Comparison of ENCODE assay signal across 30 mouse cellular contexts in genomic region chr2:125665909-125666308, GRCm38 (mm10). TPM values are rescaled to one million over a fixed set of nuclear protein-coding genes. Genes with fewer than 3 reads are reported as not detected.
DNase-seq lines count a peak whose midpoint lies in the region; ATAC-seq and TF ChIP-seq lines count a peak whose summit lies in the region.
"Had no signal": no experiment of that assay in that cellular context is flagged by ENCODE, and none has a peak within 500 bp of the region (broad histone marks: within the 10 kb centered on the region; RNA-seq: fewer than 3 reads in every experiment).

No protein-coding gene starts in this region.

- H3K27me3 ChIP-seq in stomach, embryonic 14.5 days (ENCODE audit: control insufficient read depth, insufficient read depth, low read length): no peaks in the 10 kb centered on the region
- no peaks in the 10 kb centered on the region for H3K27me3 ChIP-seq in stomach, postnatal 0 days (ENCODE audit: control insufficient read depth, insufficient read depth, low read length)
- no peaks in the 10 kb centered on the region for H3K27me3 ChIP-seq in liver, embryonic 11.5 days (replicated peaks; ENCODE audit: control insufficient read depth, insufficient read depth, low read length)
- H3K27me3 ChIP-seq in liver, postnatal 0 days (ENCODE audit: insufficient read depth, low read length): no peaks in the 10 kb centered on the region
- H3K27me3 ChIP-seq in hindbrain, postnatal 0 days (ENCODE audit: insufficient read depth, low read length): no peaks in the 10 kb centered on the region
- H3K27me3 ChIP-seq: CH12.LX; forebrain, embryonic 15.5 days; heart, embryonic 15.5 days; hindbrain, embryonic 15.5 days; kidney, embryonic 15.5 days; limb, embryonic 13.5 days; lung, embryonic 15.5 days had no signal

- no peak overlapping the region for H3K4me2 ChIP-seq in stomach, embryonic 14.5 days (replicated peaks; ENCODE audit: low read depth, low read length)
- no peak overlapping the region for H3K4me2 ChIP-seq in stomach, postnatal 0 days (replicated peaks; ENCODE audit: low read depth)
- peak overlapping the region; percentile 29; the same call in 1 of the 2 replicates for H3K4me2 ChIP-seq in liver, embryonic 11.5 days
- H3K4me2 ChIP-seq in liver, postnatal 0 days (ENCODE audit: low read depth, low read length): peak overlapping the region; percentile 18; the same call in 1 of the 2 replicates
- H3K4me2 ChIP-seq in hindbrain, postnatal 0 days (ENCODE audit: low read depth, low read length): no peak overlapping the region
- H3K4me2 ChIP-seq: forebrain, embryonic 15.5 days; heart, embryonic 15.5 days; hindbrain, embryonic 15.5 days; kidney, embryonic 15.5 days; limb, embryonic 13.5 days; lung, embryonic 15.5 days; midbrain, embryonic 11.5 days had no signal

- no peaks in the 10 kb centered on the region for H3K9me3 ChIP-seq in stomach, embryonic 14.5 days (ENCODE audit: control insufficient read depth, low read depth, low read length)
- H3K9me3 ChIP-seq in stomach, postnatal 0 days (ENCODE audit: control insufficient read depth, low read length): no peaks in the 10 kb centered on the region
- no peaks in the 10 kb centered on the region for H3K9me3 ChIP-seq in liver, embryonic 11.5 days (ENCODE audit: control insufficient read depth, low read length)
- no peaks in the 10 kb centered on the region for H3K9me3 ChIP-seq in liver, postnatal 0 days (ENCODE audit: low read length)
- H3K9me3 ChIP-seq in hindbrain, postnatal 0 days (ENCODE audit: low read length): no peaks in the 10 kb centered on the region
- H3K9me3 ChIP-seq: forebrain, embryonic 15.5 days; G1E; heart, embryonic 15.5 days; hindbrain, embryonic 15.5 days; kidney, embryonic 15.5 days; limb, embryonic 13.5 days; lung, embryonic 15.5 days had no signal

- no peak for DNase-seq in stomach, postnatal 0 days (ENCODE audit: low spot score)
- DNase-seq in liver, embryonic 11.5 days (ENCODE audit: low spot score): no peak
- no peak for DNase-seq in liver, postnatal 0 days
- DNase-seq in hindbrain, postnatal 0 days (ENCODE audit: low spot score): no peak
- no peak for DNase-seq in frontal cortex, postnatal 14 days (ENCODE audit: low spot score in 2 of 2)
- DNase-seq: adrenal gland, adult 8-10 months; B cell, adult 2 months; cerebellum, adult 8-10 months; cerebellum, postnatal 36 days; embryo, embryonic 11 days; gastrocnemius, postnatal 14 days; heart, adult 2 months; kidney, adult 11 months; kidney, postnatal 36 days; layer of hippocampus, adult 9-11 months; lung, postnatal 4 days; spleen, adult 18-20 months; thymus, adult 18-20 months; thymus, postnatal 36 days had no signal

- no peak overlapping the region for H3K4me3 ChIP-seq in stomach, embryonic 14.5 days (ENCODE audit: low read depth, low read length)
- H3K4me3 ChIP-seq in stomach, postnatal 0 days (ENCODE audit: low read depth, low read length): no peak overlapping the region
- no peak overlapping the region for H3K4me3 ChIP-seq in liver, embryonic 11.5 days (ENCODE audit: low read depth, low read length)
- H3K4me3 ChIP-seq in liver, postnatal 0 days (ENCODE audit: low read depth, low read length): no peak overlapping the region
- no peak overlapping the region for H3K4me3 ChIP-seq in hindbrain, postnatal 0 days (ENCODE audit: low read length)
- H3K4me3 ChIP-seq: forebrain, embryonic 15.5 days; heart, adult 2 months; heart, embryonic 15.5 days; hindbrain, embryonic 15.5 days; kidney, embryonic 15.5 days; limb, embryonic 13.5 days; lung, embryonic 15.5 days had no signal

- H3K9ac ChIP-seq in stomach, embryonic 14.5 days (replicated peaks; ENCODE audit: low read depth, low read length): no peak overlapping the region
- no peak overlapping the region for H3K9ac ChIP-seq in stomach, postnatal 0 days (ENCODE audit: low read length)
- H3K9ac ChIP-seq in liver, embryonic 11.5 days (ENCODE audit: low read depth, low read length): no peak overlapping the region
- no peak overlapping the region for H3K9ac ChIP-seq in liver, postnatal 0 days (replicated peaks)
- no peak overlapping the region for H3K9ac ChIP-seq in hindbrain, postnatal 0 days (replicated peaks; ENCODE audit: low read length)
- H3K9ac ChIP-seq: forebrain, embryonic 15.5 days; heart, embryonic 15.5 days; hindbrain, embryonic 15.5 days; kidney, embryonic 15.5 days; limb, embryonic 13.5 days; lung, embryonic 15.5 days had no signal

- no peak for TF ChIP-seq CTCF in stomach, postnatal 0 days (IDR thresholded peaks at IDR 0.05; ENCODE audit: low read depth)
- TF ChIP-seq CTCF in liver, postnatal 0 days (IDR thresholded peaks at IDR 0.05; ENCODE audit: low read depth): no peak
- no peak for TF ChIP-seq CTCF in hindbrain, postnatal 0 days (IDR thresholded peaks at IDR 0.05; ENCODE audit: low read depth)

- H3K27ac ChIP-seq in stomach, embryonic 14.5 days (ENCODE audit: low read length): no peak overlapping the region
- no peak overlapping the region for H3K27ac ChIP-seq in stomach, postnatal 0 days (replicated peaks)
- H3K27ac ChIP-seq in liver, embryonic 11.5 days (ENCODE audit: low read depth, low read length): peak overlapping the region; percentile 52
- peak overlapping the region; percentile 58 for H3K27ac ChIP-seq in liver, postnatal 0 days (ENCODE audit: low read depth)
- no peak overlapping the region for H3K27ac ChIP-seq in hindbrain, postnatal 0 days
- H3K27ac ChIP-seq: forebrain, embryonic 15.5 days; heart, adult 2 months; heart, embryonic 15.5 days; hindbrain, embryonic 15.5 days; kidney, embryonic 15.5 days; limb, embryonic 13.5 days; lung, embryonic 15.5 days had no signal

- 88% methylated on average over 4 of the region's 4 CpGs for WGBS in stomach, embryonic 14.5 days
- 81% methylated on average over 4 of the region's 4 CpGs for WGBS in stomach, postnatal 0 days
- WGBS in liver, embryonic 11.5 days: 65% methylated on average over 4 of the region's 4 CpGs
- WGBS in liver, postnatal 0 days (ENCODE audit: insufficient replicate concordance): 51% methylated on average over 4 of the region's 4 CpGs
- 88% methylated on average over 4 of the region's 4 CpGs for WGBS in hindbrain, postnatal 0 days

- TF ChIP-seq EP300 in stomach, postnatal 0 days (optimal IDR thresholded peaks at IDR 0.05): no peak
- TF ChIP-seq EP300 in liver, postnatal 0 days (IDR thresholded peaks at IDR 0.05; ENCODE audit: low read depth): peak; percentile 90

- H3K36me3 ChIP-seq in stomach, embryonic 14.5 days (ENCODE audit: control insufficient read depth, insufficient read depth, low read length): no peaks in the 10 kb centered on the region
- H3K36me3 ChIP-seq in stomach, postnatal 0 days (ENCODE audit: control insufficient read depth, insufficient read depth, low read length): no peaks in the 10 kb centered on the region
- no peaks in the 10 kb centered on the region for H3K36me3 ChIP-seq in liver, embryonic 11.5 days (ENCODE audit: control insufficient read depth, insufficient read depth, low read length)
- H3K36me3 ChIP-seq in liver, postnatal 0 days (replicated peaks; ENCODE audit: insufficient read depth, low read length): no peaks in the 10 kb centered on the region
- H3K36me3 ChIP-seq in hindbrain, postnatal 0 days (ENCODE audit: insufficient read depth, low read length): no peaks in the 10 kb centered on the region
- H3K36me3 ChIP-seq: forebrain, embryonic 15.5 days; G1E; heart, embryonic 15.5 days; hindbrain, embryonic 15.5 days; kidney, embryonic 15.5 days; limb, embryonic 13.5 days; lung, embryonic 15.5 days had no signal

- peak; percentile 71; the same call in 1 of the 2 replicates for ATAC-seq in stomach, embryonic 14.5 days (ENCODE audit: insufficient number of reproducible peaks, insufficient read depth, low FRiP score, low read depth)
- ATAC-seq in stomach, postnatal 0 days (ENCODE audit: low FRiP score, low TSS enrichment): no peak
- ATAC-seq in liver, embryonic 11.5 days (replicated peaks; ENCODE audit: low FRiP score): peak; percentile 88
- ATAC-seq in liver, postnatal 0 days: peak; percentile 66
- ATAC-seq in hindbrain, postnatal 0 days: no peak
- no peak for ATAC-seq in monocyte, adult 5-6 weeks (replicated peaks; ENCODE audit: insufficient number of reproducible peaks, low FRiP score, low TSS enrichment, poor library complexity, severe bottlenecking)
- ATAC-seq: forebrain, embryonic 15.5 days had no signal

- no peaks in the 10 kb centered on the region for H3K4me1 ChIP-seq in stomach, embryonic 14.5 days (ENCODE audit: control insufficient read depth, insufficient read depth, low read length)
- H3K4me1 ChIP-seq in stomach, postnatal 0 days (replicated peaks; ENCODE audit: control insufficient read depth, insufficient read depth): no peaks in the 10 kb centered on the region
- H3K4me1 ChIP-seq in liver, embryonic 11.5 days (replicated peaks; ENCODE audit: control insufficient read depth, insufficient read depth, low read length): peaks cover 11% of the 10 kb centered on the region
- H3K4me1 ChIP-seq in liver, postnatal 0 days (ENCODE audit: insufficient read depth): peaks cover 32% of the 10 kb centered on the region
- H3K4me1 ChIP-seq in hindbrain, postnatal 0 days (ENCODE audit: insufficient read depth, low read length): no peaks in the 10 kb centered on the region

RNA-seq across cellular contexts. Expression of gene Eid1, which starts 7.0 kb away (rescaled TPM):
- 196 and 208 TPM in 2 replicates for polyA plus RNA-seq in stomach, embryonic 14.5 days (2014; fragmentation: Nextera tagmentation; extraction: Ambion mirVana)
- polyA plus RNA-seq in stomach, postnatal 0 days (2015; fragmentation: Nextera tagmentation; extraction: Ambion mirVana): 97.9 and 98.3 TPM in 2 replicates
- 81.1 and 84.1 TPM in 2 replicates for polyA plus RNA-seq in liver, embryonic 11.5 days (2014; fragmentation: Nextera tagmentation; extraction: Ambion mirVana)
- polyA plus RNA-seq in liver, postnatal 0 days (2015; fragmentation: Nextera tagmentation; extraction: Ambion mirVana): 27.9 and 30.7 TPM in 2 replicates
- total RNA-seq in hindbrain, postnatal 0 days (2014; rRNA removed): 262 and 346 TPM in 2 replicates
- polyA plus RNA-seq in hindbrain, postnatal 0 days (2015; fragmentation: Nextera tagmentation; extraction: Ambion mirVana): 393 and 394 TPM in 2 replicates
- 73.2 to 86.9 TPM (median 83.8 TPM) in 3 replicates for total RNA-seq in monocyte, adult 5-6 weeks (2017)
- polyA plus RNA-seq: G1E had no signal

RNA-seq across cellular contexts. Expression of gene Cep152, which starts 41.0 kb away (rescaled TPM):
- polyA plus RNA-seq in stomach, embryonic 14.5 days (2014; fragmentation: Nextera tagmentation; extraction: Ambion mirVana): 7.0 and 7.4 TPM in 2 replicates
- polyA plus RNA-seq in stomach, postnatal 0 days (2015; fragmentation: Nextera tagmentation; extraction: Ambion mirVana): 0.94 and 1.2 TPM in 2 replicates
- polyA plus RNA-seq in liver, embryonic 11.5 days (2014; fragmentation: Nextera tagmentation; extraction: Ambion mirVana): 8.1 and 9.1 TPM in 2 replicates
- polyA plus RNA-seq in liver, postnatal 0 days (2015; fragmentation: Nextera tagmentation; extraction: Ambion mirVana): 1.8 and 2.4 TPM in 2 replicates
- 1.5 and 2.4 TPM in 2 replicates for total RNA-seq in hindbrain, postnatal 0 days (2014; rRNA removed)
- 1.6 and 1.9 TPM in 2 replicates for polyA plus RNA-seq in hindbrain, postnatal 0 days (2015; fragmentation: Nextera tagmentation; extraction: Ambion mirVana)
- 13.1 to 17.5 TPM (median 16.3 TPM) in 3 replicates for total RNA-seq in monocyte, adult 5-6 weeks (2017)

RNA-seq across cellular contexts. Expression of gene Shc4, which starts 58.0 kb away (rescaled TPM):
- polyA plus RNA-seq in stomach, embryonic 14.5 days (2014; fragmentation: Nextera tagmentation; extraction: Ambion mirVana): 2.3 and 3.6 TPM in 2 replicates
- 1.0 and 1.1 TPM in 2 replicates for polyA plus RNA-seq in stomach, postnatal 0 days (2015; fragmentation: Nextera tagmentation; extraction: Ambion mirVana)
- polyA plus RNA-seq in liver, embryonic 11.5 days (2014; fragmentation: Nextera tagmentation; extraction: Ambion mirVana): 0.71 and 0.77 TPM in 2 replicates
- 0.26 and 0.32 TPM in 2 replicates for polyA plus RNA-seq in liver, postnatal 0 days (2015; fragmentation: Nextera tagmentation; extraction: Ambion mirVana)
- 9.1 and 11.1 TPM in 2 replicates for total RNA-seq in hindbrain, postnatal 0 days (2014; rRNA removed)
- 3.9 and 4.5 TPM in 2 replicates for polyA plus RNA-seq in hindbrain, postnatal 0 days (2015; fragmentation: Nextera tagmentation; extraction: Ambion mirVana)
- 0.58 TPM in 1 of 3 replicates, not detected in the others for total RNA-seq in monocyte, adult 5-6 weeks (2017)

Comparison
In these comparisons a context has a peak if more than half of its experiments do, and no peak if none do; other contexts are left out.
1. ATAC-seq: peak in stomach, embryonic 14.5 days (single experiment), liver, embryonic 11.5 days (single experiment) and liver, postnatal 0 days (single experiment); none in stomach, postnatal 0 days (single experiment), hindbrain, postnatal 0 days (single experiment) and monocyte, adult 5-6 weeks (single experiment).
2. H3K27ac ChIP-seq: peak in liver, embryonic 11.5 days (single experiment) and liver, postnatal 0 days (single experiment); none in stomach, embryonic 14.5 days (single experiment), stomach, postnatal 0 days (single experiment) and hindbrain, postnatal 0 days (single experiment).
3. H3K4me2 ChIP-seq: peak in liver, embryonic 11.5 days (single experiment) and liver, postnatal 0 days (single experiment); none in stomach, embryonic 14.5 days (single experiment), stomach, postnatal 0 days (single experiment) and hindbrain, postnatal 0 days (single experiment).